Mouse (Mus musculus) liver, embryonic 11.5 days (tissue): ENCODE results near the gene Rmdn2. TPM values are rescaled to one million over a fixed set of nuclear protein-coding genes. Genes with fewer than 3 reads are reported as not detected.

ENCODE experiments used
- ATAC-seq: fragments of 200-750 bp; cut with Nextera tagmentation; replicated peaks from 2 replicates; pipeline ENCODE4 v1.8.0; 2017; ENCODE audit warnings: moderate number of reproducible peaks, mild to moderate bottlenecking, moderate TSS enrichment, moderate library complexity; ENCODE audit not compliant: low FRiP score
- DNase-seq: peaks from one replicate; pipeline ENCODE4 v3.0.0-alpha.2; 2017; ENCODE audit warnings: low spot score
- H3K27ac ChIP-seq: fragments of 300-500 bp; sonication (generic); 2 replicates; pipeline ENCODE4 v1.5.1; 2014; ENCODE audit warnings: mild to moderate bottlenecking, low read depth, low read length, control low read depth
- H3K27me3 ChIP-seq: fragments of 300-500 bp; sonication (generic); replicated peaks from 2 replicates; pipeline ENCODE4 v1.6.1; 2014; ENCODE audit warnings: low read length, mixed read lengths; ENCODE audit not compliant: control insufficient read depth, insufficient read depth
- H3K36me3 ChIP-seq: fragments of 300-500 bp; sonication (generic); 2 replicates; pipeline ENCODE4 v1.6.1; 2014; ENCODE audit warnings: mild to moderate bottlenecking, low read length, moderate library complexity, mixed read lengths; ENCODE audit not compliant: control insufficient read depth, insufficient read depth
- H3K4me1 ChIP-seq: fragments of 300-500 bp; sonication (generic); replicated peaks from 2 replicates; pipeline ENCODE4 v1.6.1; 2014; ENCODE audit warnings: low read length, mixed read lengths; ENCODE audit not compliant: control insufficient read depth, insufficient read depth
- H3K4me2 ChIP-seq: fragments of 300-500 bp; sonication (generic); 2 replicates; pipeline ENCODE4 v1.6.1; 2014; ENCODE audit warnings: mild to moderate bottlenecking, control low read depth, moderate library complexity
- H3K4me3 ChIP-seq: fragments of 300-500 bp; sonication (generic); 2 replicates; pipeline ENCODE4 v1.5.1; 2014; ENCODE audit warnings: low read depth, low read length, control low read depth
- H3K9ac ChIP-seq: fragments of 300-500 bp; sonication (generic); 2 replicates; pipeline ENCODE4 v1.6.1; 2014; ENCODE audit warnings: low read depth, low read length, control low read depth
- H3K9me3 ChIP-seq: fragments of 300-500 bp; sonication (generic); 2 replicates; pipeline ENCODE4 v1.6.1; 2016; ENCODE audit warnings: low read length, inconsistent platforms, mixed read lengths; ENCODE audit not compliant: control insufficient read depth
- WGBS: fragments of 180-500 bp; shearing (Covaris S2); extraction: QIAGEN DNeasy Blood & Tissue Kit; methylation state at CpG from one replicate; pipeline ENCODE4 v1.1.7; 2014; 5-methylcytosine and 5-hydroxymethylcytosine counted together
- polyA plus RNA-seq: library from polyadenylated mRNA; unstranded; fragments of >200 nt; fragmentation: Nextera tagmentation; extraction: Ambion mirVana; gene quantifications from 2 replicates; pipeline ENCODE4 v1.2.1, GENCODE M21; 2014

Rmdn2 gene
- polyA plus RNA-seq, 1 experiment from 2014 or later: 9.1 TPM

- ATAC-seq (no peak), DNase-seq (no peak)
- Histone ChIP-seq H3K9ac (no peak overlapping the region), H3K27ac (no peak overlapping the region), H3K27me3 (no peaks in the 10 kb centered on the region), H3K4me3 (no peak overlapping the region), H3K9me3 (no peaks in the 10 kb centered on the region), H3K36me3 (no peaks in the 10 kb centered on the region), H3K4me2 (no peak overlapping the region), H3K4me1 (no peaks in the 10 kb centered on the region)
- WGBS: 64% methylated on average over 8 of the region's 8 CpGs
Observed at GRCm38 (mm10) chr17:79658863-79659262, 47.2 kb downstream of the Rmdn2 start.

DNA sequence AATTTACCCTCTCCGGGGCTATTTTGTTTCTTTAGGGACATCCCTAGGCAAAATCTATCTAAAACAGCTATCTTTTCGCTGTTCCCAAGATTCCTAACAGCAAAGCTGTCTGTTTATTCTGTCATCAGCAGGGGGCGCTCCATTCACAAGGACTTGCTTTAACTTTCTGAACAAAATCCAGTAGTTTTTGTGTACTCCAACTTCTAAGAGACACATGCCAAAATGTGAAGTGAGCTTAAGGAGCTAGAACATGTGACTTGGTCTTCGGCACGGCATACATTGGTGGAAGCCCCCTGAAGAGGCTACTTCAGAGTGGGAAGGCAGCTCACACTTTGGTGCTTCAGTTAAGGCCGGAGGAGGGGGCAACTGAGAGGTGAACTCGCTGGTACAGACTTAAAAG, 49.7 kb downstream of the Rmdn2 start:
- Histone ChIP-seq H3K27ac (no peak overlapping the region), H3K4me1 (no peaks in the 10 kb centered on the region), H3K9ac (no peak overlapping the region), H3K9me3 (no peaks in the 10 kb centered on the region), H3K36me3 (no peaks in the 10 kb centered on the region), H3K27me3 (no peaks in the 10 kb centered on the region), H3K4me3 (no peak overlapping the region), H3K4me2 (no peak overlapping the region)
- DNase-seq (peak; percentile 37), ATAC-seq (no peak)
- WGBS: 42% methylated on average over 7 of the region's 7 CpGs

DNA sequence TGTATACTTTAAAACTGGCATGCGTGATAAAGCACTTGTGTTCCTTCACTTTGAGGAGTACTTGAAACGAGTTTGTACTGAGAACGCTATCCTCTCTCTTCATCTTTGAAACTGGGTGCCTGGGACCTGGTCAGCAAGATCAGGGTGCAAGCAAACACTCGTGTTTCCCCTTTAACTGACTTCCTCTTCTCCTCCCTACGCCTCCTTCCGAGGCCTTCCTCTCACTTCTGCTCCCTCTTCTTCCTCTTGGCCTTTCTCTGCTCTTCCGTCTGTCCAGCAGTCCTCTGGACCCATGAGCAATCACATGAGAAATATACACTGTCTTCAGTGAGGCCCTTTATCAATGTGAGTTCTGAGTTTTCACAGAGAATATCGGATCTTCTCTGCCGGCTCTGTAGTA, 50.2 kb downstream of the Rmdn2 start:
- 67% methylated on average over 9 of the region's 9 CpGs for WGBS
- Histone ChIP-seq H3K9me3 (no peaks in the 10 kb centered on the region), H3K36me3 (no peaks in the 10 kb centered on the region), H3K27ac (no peak overlapping the region), H3K4me1 (no peaks in the 10 kb centered on the region), H3K4me2 (no peak overlapping the region), H3K27me3 (no peaks in the 10 kb centered on the region), H3K4me3 (no peak overlapping the region), H3K9ac (no peak overlapping the region)
- no peak for ATAC-seq
- DNase-seq: no peak

DNA sequence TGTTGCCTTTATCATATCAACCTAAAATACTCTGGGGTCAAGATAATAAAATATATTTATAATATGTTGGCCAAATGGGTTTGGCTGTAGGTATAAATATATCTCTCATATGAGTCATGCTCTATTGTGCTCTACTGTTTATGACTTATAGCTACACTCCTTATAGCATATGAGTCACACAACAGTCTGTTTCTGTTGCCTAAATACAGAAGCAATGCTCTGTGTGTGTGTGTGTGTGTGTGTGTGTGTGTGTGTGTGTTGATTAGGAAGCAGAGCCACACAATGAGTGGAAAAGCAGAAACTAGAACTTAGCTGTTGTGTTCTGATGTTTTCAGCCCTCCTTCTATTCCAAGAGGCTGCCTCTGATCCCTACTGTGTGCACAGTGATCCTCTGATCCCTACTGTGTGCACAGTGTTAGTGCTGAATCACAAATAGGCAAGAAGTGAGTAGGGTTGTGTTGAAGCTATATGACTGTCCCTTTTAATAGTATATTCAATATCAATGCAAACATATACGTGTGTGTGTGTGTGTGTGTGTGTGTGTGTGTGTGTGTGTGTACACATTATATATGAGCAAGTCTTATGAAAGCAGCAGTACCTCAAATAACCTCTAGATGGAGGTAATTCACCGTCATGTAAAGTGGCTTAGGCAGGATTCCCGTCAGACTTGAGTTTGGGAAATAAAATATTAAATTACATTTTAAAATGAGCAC, 51.9 kb downstream of the Rmdn2 start:
- Histone ChIP-seq H3K36me3 (no peaks in the 10 kb centered on the region), H3K9me3 (no peaks in the 10 kb centered on the region), H3K4me3 (no peak overlapping the region), H3K27me3 (no peaks in the 10 kb centered on the region), H3K9ac (no peak overlapping the region), H3K4me2 (no peak overlapping the region), H3K27ac (no peak overlapping the region), H3K4me1 (no peaks in the 10 kb centered on the region)
- 26% methylated on average over 3 of the region's 3 CpGs for WGBS
- ATAC-seq: no peak
- no peak for DNase-seq

GRCm38 (mm10) chr17:79664106-79664417, 52.4 kb downstream of the Rmdn2 start:
- Histone ChIP-seq H3K36me3 (no peaks in the 10 kb centered on the region), H3K27me3 (no peaks in the 10 kb centered on the region), H3K4me2 (no peak overlapping the region), H3K9ac (no peak overlapping the region), H3K9me3 (no peaks in the 10 kb centered on the region), H3K4me1 (no peaks in the 10 kb centered on the region), H3K27ac (no peak overlapping the region), H3K4me3 (no peak overlapping the region)
- no peak for ATAC-seq
- DNase-seq: no peak
- 89% methylated on average over 2 of the region's 2 CpGs for WGBS

DNA sequence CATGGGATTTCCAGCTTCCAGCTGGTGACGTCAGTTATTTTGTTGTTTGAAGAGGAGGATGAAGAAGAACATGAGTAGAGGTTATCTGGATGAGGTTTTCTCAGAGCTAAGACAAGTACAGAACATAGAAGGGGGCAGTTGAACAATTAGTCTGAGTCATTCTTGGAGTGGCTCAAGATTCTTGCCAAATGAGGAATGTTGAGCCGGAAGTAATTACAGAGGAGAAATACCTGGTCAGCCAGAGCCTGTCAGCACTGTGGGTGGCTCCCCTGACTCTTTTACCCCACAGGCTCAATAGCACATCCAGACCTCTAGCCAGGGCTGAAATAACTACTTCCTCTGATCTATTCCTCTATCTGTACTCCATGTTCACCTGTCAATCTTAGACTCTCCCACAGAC, 59.2 kb downstream of the Rmdn2 start:
- Histone ChIP-seq H3K9ac (no peak overlapping the region), H3K4me3 (no peak overlapping the region), H3K9me3 (no peaks in the 10 kb centered on the region), H3K4me1 (no peaks in the 10 kb centered on the region), H3K27ac (no peak overlapping the region), H3K36me3 (no peaks in the 10 kb centered on the region), H3K4me2 (no peak overlapping the region), H3K27me3 (no peaks in the 10 kb centered on the region)
- ATAC-seq (no peak), DNase-seq (no peak)
- 69% methylated on average over 2 of the region's 2 CpGs for WGBS

- no peak for DNase-seq
- Histone ChIP-seq H3K9me3 (no peaks in the 10 kb centered on the region), H3K27me3 (no peaks in the 10 kb centered on the region), H3K27ac (no peak overlapping the region), H3K4me2 (no peak overlapping the region), H3K4me3 (no peak overlapping the region), H3K36me3 (no peaks in the 10 kb centered on the region), H3K9ac (no peak overlapping the region), H3K4me1 (no peaks in the 10 kb centered on the region)
- no peak for ATAC-seq
- 73% methylated on average over 4 of the region's 4 CpGs for WGBS
Observed at GRCm38 (mm10) chr17:79695106-79695505, 83.4 kb downstream of the Rmdn2 start.

DNA sequence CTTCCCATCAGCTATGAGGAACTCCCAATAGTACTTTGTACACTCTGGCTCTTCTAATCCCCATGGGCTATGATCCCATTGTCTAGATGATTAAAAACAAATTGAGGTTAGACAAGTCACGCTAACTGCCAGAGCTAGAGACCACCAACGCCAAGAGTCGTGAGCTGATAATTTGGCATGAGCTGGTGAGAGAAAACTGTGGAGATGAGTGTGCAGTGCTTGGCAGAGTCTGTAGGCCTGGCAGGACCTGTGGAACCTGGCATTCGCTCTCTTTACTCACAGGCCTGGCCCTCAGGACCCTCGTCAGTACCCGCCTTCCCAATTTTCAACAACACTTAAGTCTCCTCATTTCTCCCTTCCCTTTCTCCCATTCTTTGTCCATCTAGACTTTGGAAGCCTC, 83.9 kb downstream of the Rmdn2 start:
- H3K36me3 ChIP-seq: no peaks in the 10 kb centered on the region
- H3K9me3 ChIP-seq: no peaks in the 10 kb centered on the region
- H3K9ac ChIP-seq: no peak overlapping the region
- 89% methylated on average over 6 of the region's 6 CpGs for WGBS
- H3K4me3 ChIP-seq: no peak overlapping the region
- ATAC-seq: no peak
- no peak overlapping the region for H3K27ac ChIP-seq
- no peak overlapping the region for H3K4me2 ChIP-seq
- H3K27me3 ChIP-seq: no peaks in the 10 kb centered on the region
- no peak for DNase-seq
- H3K4me1 ChIP-seq: no peaks in the 10 kb centered on the region

GRCm38 (mm10) chr17:79699197-79699596, 87.5 kb downstream of the Rmdn2 start:
- no peaks in the 10 kb centered on the region for H3K36me3 ChIP-seq
- H3K9ac ChIP-seq: no peak overlapping the region
- DNase-seq (no peak), ATAC-seq (no peak)
- no peak overlapping the region for H3K27ac ChIP-seq
- H3K4me2 ChIP-seq: no peak overlapping the region
- H3K27me3 ChIP-seq: no peaks in the 10 kb centered on the region
- H3K4me3 ChIP-seq: no peak overlapping the region
- H3K4me1 ChIP-seq: no peaks in the 10 kb centered on the region
- H3K9me3 ChIP-seq: no peaks in the 10 kb centered on the region
- 24% methylated on average over 1 of the region's 1 CpGs for WGBS
